Mouse (Mus musculus): ENCODE data around the gene Rab7b. TPM values are rescaled to one million over a fixed set of nuclear protein-coding genes. Genes with fewer than 3 reads are reported as not detected.

The Rab7b gene
- polyA plus RNA-seq, 1 experiment, result 2.2 TPM

GRCm38 (mm10) chr1:131760428-131760820 is 71.9 kb downstream of the Rab7b start:
- DNase-seq (ENCODE audit: low read depth, low spot score), result no peak
- 84% methylated on average over 3 of the region's 3 CpGs for WGBS

GRCm38 (mm10) chr1:131761079-131761831 is 72.8 kb downstream of the Rab7b start:
- WGBS, result 61% methylated on average over 13 of the region's 13 CpGs
- DNase-seq (ENCODE audit: low read depth, low spot score), result no peak

GRCm38 (mm10) chr1:131763683-131764082 is 75.2 kb downstream of the Rab7b start:
- DNase-seq (ENCODE audit: low read depth, low spot score), result no peak
- WGBS, result 62% methylated on average over 9 of the region's 9 CpGs

GRCm38 (mm10) chr1:131764581-131765338 is 76.3 kb downstream of the Rab7b start:
- no peak for DNase-seq (ENCODE audit: low read depth, low spot score)
- 52% methylated on average over 8 of the region's 8 CpGs for WGBS

Other genes with a start within 250 kb of the Rab7b start
- gene Srgap2, start 161.3 kb upstream of the Rab7b start, polyA plus RNA-seq (2012; rRNA removed), result 6.0 and 7.6 TPM in 2 replicates
- gene Fam72a, start 160.8 kb upstream of the Rab7b start, polyA plus RNA-seq (2012; rRNA removed), result 0.60 and 0.69 TPM in 2 replicates
- 0.03 and 0.07 TPM in 2 replicates for gene Avpr1b, start 89.5 kb upstream of the Rab7b start, polyA plus RNA-seq (2012; rRNA removed)
- gene Ctse, start 50.4 kb upstream of the Rab7b start, polyA plus RNA-seq (2012; rRNA removed), result 4.5 and 6.0 TPM in 2 replicates
- gene Slc26a9, start 55.3 kb downstream of the Rab7b start, polyA plus RNA-seq (2012; rRNA removed), result 0.04 TPM in 1 of 2 replicates, not detected in the other
- 25.8 and 41.6 TPM in 2 replicates for gene Pm20d1, start 108.7 kb downstream of the Rab7b start, polyA plus RNA-seq (2012; rRNA removed)
- 13.9 and 15.3 TPM in 2 replicates for gene Slc41a1, start 138.8 kb downstream of the Rab7b start, polyA plus RNA-seq (2012; rRNA removed)
- gene Rab29, start 178.5 kb downstream of the Rab7b start, polyA plus RNA-seq (2012; rRNA removed), result 19.4 and 21.0 TPM in 2 replicates
- 8.4 and 9.3 TPM in 2 replicates for gene Nucks1, start 221.8 kb downstream of the Rab7b start, polyA plus RNA-seq (2012; rRNA removed)

All from large intestine, adult 2 months (tissue).